Mouse (Mus musculus) C2C12 (cell line): ENCODE data around the gene Sarm1. TPM values are rescaled to one million over a fixed set of nuclear protein-coding genes. Genes with fewer than 3 reads are reported as not detected.
A peak's percentile ranks its signal among the peaks of the same experiment; 100 is the strongest.

Experiments
- H3K27me3 ChIP-seq: one replicate; pipeline ENCODE4 v1.6.1; 2011; ENCODE audit not compliant: control insufficient read depth, insufficient read depth, insufficient read length
- H3K36me3 ChIP-seq: one replicate; pipeline ENCODE4 v1.6.1; 2011; ENCODE audit not compliant: control insufficient read depth, insufficient read depth
- H3K4me3 ChIP-seq: one replicate; pipeline ENCODE4 v1.5.1; 2011; ENCODE audit warnings: mild to moderate bottlenecking, control low read depth; ENCODE audit not compliant: poor library complexity, insufficient read depth, severe bottlenecking
- H3K79me2 ChIP-seq: one replicate; pipeline ENCODE4 v1.6.1; 2011; ENCODE audit not compliant: control insufficient read depth, insufficient read depth
- H3K79me3 ChIP-seq: one replicate; pipeline ENCODE4 v1.6.1; 2011; ENCODE audit warnings: low read depth, control low read depth
- H3ac ChIP-seq: one replicate; pipeline ENCODE3; 2011; ENCODE audit warnings: low read depth; ENCODE audit not compliant: control insufficient read depth, insufficient read length
- CEBPB ChIP-seq: IDR thresholded peaks from one replicate; pipeline ENCODE4 v1.6.1; 2011; ENCODE audit warnings: low read depth, mild to moderate bottlenecking, control low read depth, moderate library complexity
- CTCF ChIP-seq: IDR thresholded peaks from one replicate; pipeline ENCODE4 v1.5.1; 2011; ENCODE audit not compliant: control insufficient read depth, insufficient read depth, insufficient read length
- FOSL1 ChIP-seq: IDR thresholded peaks from one replicate; pipeline ENCODE4 v1.8.0; 2011; ENCODE audit warnings: mild to moderate bottlenecking, low read length; ENCODE audit not compliant: poor library complexity, insufficient read depth, severe bottlenecking
- MAX ChIP-seq: IDR thresholded peaks from one replicate; pipeline ENCODE4 v1.6.1; 2011; ENCODE audit warnings: mild to moderate bottlenecking, control low read depth
- MYOD1 ChIP-seq: IDR thresholded peaks from one replicate; pipeline ENCODE4 v1.6.1; 2011; ENCODE audit warnings: low read depth; ENCODE audit not compliant: control insufficient read depth, insufficient read length
- MYOG ChIP-seq: IDR thresholded peaks from one replicate; pipeline ENCODE4 v1.6.1; 2011; ENCODE audit not compliant: control insufficient read depth, insufficient read length; ENCODE audit errors: extremely low read depth
- USF1 ChIP-seq: IDR thresholded peaks from one replicate; pipeline ENCODE4 v1.6.1; 2011; ENCODE audit warnings: low read depth, mild to moderate bottlenecking, control low read depth, moderate library complexity
- polyA plus RNA-seq: library from polyadenylated mRNA; unstranded; fragments of >200 nt; fragmentation: generic; extraction: Trizol; gene quantifications from one replicate; pipeline ENCODE4 v1.2.1, GENCODE M21; 2012; ENCODE audit warnings: missing spikeins

The Sarm1 gene
- polyA plus RNA-seq, 1 experiment = 0.19 TPM

DNA sequence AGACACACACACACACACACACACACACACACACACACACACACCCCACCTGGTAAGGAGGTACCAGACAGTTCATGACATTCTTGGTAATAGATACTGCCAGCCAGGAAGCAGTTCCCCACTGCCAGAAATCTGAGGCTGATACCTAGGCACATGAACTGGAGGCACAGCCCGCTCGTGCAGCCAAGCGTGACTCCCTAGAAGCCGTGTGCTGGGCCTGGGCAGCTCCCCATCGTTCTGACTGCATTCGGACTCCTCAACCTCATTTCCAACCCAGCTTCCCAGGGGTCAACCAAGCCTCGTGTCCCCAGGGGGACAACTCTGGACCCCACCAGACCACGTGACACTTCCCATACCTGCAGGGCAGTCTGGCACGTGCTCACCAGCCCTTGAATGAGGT lies 31.2 kb upstream of the Sarm1 start:
- Histone ChIP-seq H3K79me2 (peaks cover 37% of the 10 kb centered on the region), H3K36me3 (peaks cover 69% of the 10 kb centered on the region), H3K79me3 (peaks cover 32% of the 10 kb centered on the region), H3ac (no peak overlapping the region), H3K27me3 (no peaks in the 10 kb centered on the region), H3K4me3 (no peak overlapping the region)
- no peak for TF ChIP-seq MYOG
- no peak for TF ChIP-seq CTCF
- no peak for TF ChIP-seq USF1
- no peak for TF ChIP-seq CEBPB
- no peak for TF ChIP-seq MYOD1
- no peak for TF ChIP-seq FOSL1
- no peak for TF ChIP-seq MAX

DNA sequence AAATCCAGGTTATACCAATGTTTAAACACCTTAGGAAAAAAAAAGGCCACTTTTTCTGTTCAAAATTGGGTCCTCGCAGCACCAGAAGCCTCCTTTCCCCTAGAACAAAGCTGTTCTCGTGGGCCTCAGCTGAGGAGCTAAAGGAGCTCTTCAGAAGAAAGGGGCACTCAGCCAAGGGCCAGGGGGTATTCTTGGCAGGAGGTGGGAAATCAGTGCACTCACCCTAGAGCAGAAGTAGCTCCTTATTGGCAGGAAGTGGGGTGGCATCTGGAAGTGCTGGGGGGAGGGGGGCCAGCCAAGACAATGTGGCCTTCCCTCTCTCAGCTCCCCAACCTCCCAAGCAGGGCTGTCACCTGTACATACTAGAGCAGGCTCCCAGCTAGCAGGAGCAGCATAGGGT lies 27.3 kb upstream of the Sarm1 start:
- H3K4me3 ChIP-seq = no peak overlapping the region
- H3K36me3 ChIP-seq = peaks cover 100% of the 10 kb centered on the region
- no peak overlapping the region for H3ac ChIP-seq
- H3K79me2 ChIP-seq = no peaks in the 10 kb centered on the region
- H3K27me3 ChIP-seq = no peaks in the 10 kb centered on the region
- no peaks in the 10 kb centered on the region for H3K79me3 ChIP-seq
- TF ChIP-seq MAX (no peak), MYOD1 (no peak), MYOG (no peak), USF1 (no peak), CEBPB (no peak), FOSL1 (no peak), CTCF (no peak)

DNA sequence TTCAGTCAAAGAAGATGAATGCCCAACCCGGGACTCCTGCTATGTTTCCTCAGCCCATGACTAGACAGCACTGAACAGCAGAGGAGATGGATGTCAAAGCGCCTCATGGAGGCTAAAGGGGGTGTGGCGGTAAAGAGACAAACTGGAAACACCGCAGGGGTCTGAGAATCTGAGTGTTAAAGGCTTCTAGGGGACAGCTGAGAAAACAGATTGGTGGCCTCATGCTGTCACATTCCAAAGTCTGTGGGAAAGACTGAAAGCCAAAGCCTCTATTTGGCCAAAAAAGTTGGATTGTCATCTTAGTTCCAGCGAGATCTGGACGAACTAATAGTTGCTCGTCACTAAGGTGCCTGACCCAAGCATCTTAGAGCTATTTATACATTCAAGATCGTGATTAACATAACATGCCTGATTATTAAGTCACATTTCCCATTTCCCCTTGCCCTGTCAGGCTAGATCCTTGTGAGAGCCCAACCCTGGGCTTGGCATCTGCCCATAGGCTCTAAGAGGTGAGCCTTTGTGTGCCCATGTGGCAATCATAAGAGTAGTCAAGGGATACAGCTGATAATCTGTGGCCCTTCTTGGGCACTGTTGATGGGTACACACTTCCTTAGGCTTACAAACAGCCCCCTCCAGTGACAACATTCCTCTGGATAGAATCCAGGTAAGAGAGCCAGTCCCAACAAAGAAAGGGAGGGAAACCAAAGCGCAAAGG lies 25.8 kb upstream of the Sarm1 start:
- Histone ChIP-seq H3K4me3 (no peak overlapping the region), H3K27me3 (no peaks in the 10 kb centered on the region), H3K79me3 (no peaks in the 10 kb centered on the region), H3ac (no peak overlapping the region), H3K79me2 (no peaks in the 10 kb centered on the region), H3K36me3 (peaks cover 100% of the 10 kb centered on the region)
- TF ChIP-seq CTCF (no peak), FOSL1 (no peak), CEBPB (no peak), MYOD1 (peak; percentile 31)

DNA sequence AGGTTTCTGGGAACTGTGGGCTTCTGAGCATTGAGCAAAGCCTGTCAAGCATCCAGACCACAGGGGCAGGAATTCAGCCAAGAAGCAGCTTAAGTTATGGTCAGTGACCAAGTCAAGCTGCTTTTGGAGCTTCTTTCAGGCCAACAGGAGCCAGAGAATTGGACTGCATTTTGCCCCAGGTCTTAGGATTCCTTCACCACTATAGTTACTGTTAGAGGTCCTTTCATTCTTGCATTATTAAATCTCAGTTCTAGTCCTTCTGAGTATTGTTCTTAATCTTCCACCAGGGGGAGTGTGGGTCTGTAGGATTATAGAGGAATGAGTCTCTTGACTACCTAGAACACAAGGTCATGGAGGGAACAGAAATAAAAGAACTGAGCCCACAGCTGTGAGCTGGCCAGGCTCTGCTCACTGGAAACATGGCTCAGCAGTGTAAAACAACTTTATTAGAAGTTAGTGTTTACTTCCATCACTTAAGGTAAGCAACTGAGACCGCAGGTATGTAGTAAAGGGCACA lies 25.0 kb upstream of the Sarm1 start:
- Histone ChIP-seq H3ac (no peak overlapping the region), H3K79me2 (no peaks in the 10 kb centered on the region), H3K36me3 (peaks cover 100% of the 10 kb centered on the region), H3K4me3 (no peak overlapping the region), H3K27me3 (no peaks in the 10 kb centered on the region), H3K79me3 (no peaks in the 10 kb centered on the region)
- TF ChIP-seq USF1 = no peak
- TF ChIP-seq MYOD1 = no peak
- TF ChIP-seq MAX = no peak
- TF ChIP-seq FOSL1 = no peak
- TF ChIP-seq MYOG = no peak
- no peak for TF ChIP-seq CEBPB
- TF ChIP-seq CTCF = no peak

DNA sequence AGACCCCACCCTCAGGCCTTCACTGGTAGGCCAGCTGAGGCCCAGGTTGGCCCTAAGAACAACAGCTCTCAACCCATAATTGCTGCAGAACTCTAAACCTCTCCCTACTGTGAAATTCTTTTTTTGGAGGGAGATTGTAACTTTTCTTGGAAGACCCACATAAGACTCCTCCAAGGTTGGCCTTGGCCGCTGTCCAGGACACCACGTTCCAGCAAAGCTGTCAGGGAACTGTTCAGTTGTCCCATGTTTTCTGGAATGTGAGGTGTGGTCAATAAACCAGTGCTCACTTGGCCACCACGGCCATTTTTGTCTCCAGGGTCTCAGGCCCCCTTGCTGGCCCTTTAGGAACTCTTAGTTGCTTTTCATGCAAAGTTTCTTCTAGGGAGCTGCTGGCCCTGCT lies 24.3 kb upstream of the Sarm1 start:
- TF ChIP-seq CEBPB = no peak
- TF ChIP-seq USF1 = no peak
- TF ChIP-seq MYOG = no peak
- no peak for TF ChIP-seq CTCF
- TF ChIP-seq FOSL1 = no peak
- no peak for TF ChIP-seq MAX
- TF ChIP-seq MYOD1 = no peak
- H3K4me3 ChIP-seq = no peak overlapping the region
- no peak overlapping the region for H3ac ChIP-seq

DNA sequence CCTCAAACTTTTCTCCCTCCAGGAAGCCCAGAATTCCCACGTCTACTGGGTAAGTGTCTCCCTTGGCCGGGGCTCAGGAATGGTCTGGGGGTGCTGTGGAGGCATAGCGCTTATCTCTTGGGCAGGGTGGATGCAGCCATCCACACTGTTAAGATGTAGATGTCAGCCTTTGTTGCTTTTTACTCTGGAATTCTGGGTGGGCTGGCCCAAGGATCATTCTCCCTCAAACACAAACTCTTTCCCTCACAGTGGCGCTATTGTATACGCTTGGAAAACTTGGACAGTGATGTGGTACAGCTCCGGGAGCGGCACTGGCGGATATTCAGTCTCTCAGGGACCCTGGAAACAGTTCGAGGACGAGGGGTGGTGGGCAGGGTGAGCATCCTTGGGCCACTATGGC lies 21.4 kb upstream of the Sarm1 start:
- no peak overlapping the region for H3ac ChIP-seq
- no peaks in the 10 kb centered on the region for H3K27me3 ChIP-seq
- peaks cover 94% of the 10 kb centered on the region for H3K36me3 ChIP-seq
- H3K79me3 ChIP-seq = no peaks in the 10 kb centered on the region
- no peak overlapping the region for H3K4me3 ChIP-seq
- TF ChIP-seq USF1 (no peak), MAX (no peak), MYOG (no peak), MYOD1 (no peak), CTCF (no peak), CEBPB (no peak), FOSL1 (no peak)
- peaks cover 4% of the 10 kb centered on the region for H3K79me2 ChIP-seq

More for the DNA sequence above, 24.3 kb upstream of the Sarm1 start:
- peaks cover 97% of the 10 kb centered on the region for H3K36me3 ChIP-seq
- no peaks in the 10 kb centered on the region for H3K79me3 ChIP-seq
- no peaks in the 10 kb centered on the region for H3K27me3 ChIP-seq
- H3K79me2 ChIP-seq = no peaks in the 10 kb centered on the region
